Mouse (Mus musculus) hindbrain, embryonic 15.5 days (tissue): ENCODE measurements around the gene H2-Q6. TPM values are rescaled to one million over a fixed set of nuclear protein-coding genes. Genes with fewer than 3 reads are reported as not detected.
"Not testable (repeated sequence)": the region's sequence is repeated elsewhere in the genome, so short reads cannot be mapped to it uniquely, and the experiment has no call there.

Experiments used
- ATAC-seq: fragments of 200-750 bp; cut with Nextera tagmentation; 2 replicates; pipeline ENCODE4 v1.8.0; 2017; ENCODE audit warnings: low read depth, moderate number of reproducible peaks, moderate TSS enrichment; ENCODE audit not compliant: low FRiP score
- H3K27ac ChIP-seq: fragments of 300-500 bp; sonication (generic); replicated peaks from 2 replicates; pipeline ENCODE4 v1.5.1; 2015; ENCODE audit warnings: mild to moderate bottlenecking, inconsistent platforms
- H3K27me3 ChIP-seq: fragments of 300-500 bp; sonication (generic); 2 replicates; pipeline ENCODE4 v1.6.1; 2015; ENCODE audit warnings: control low read depth, inconsistent platforms
- H3K36me3 ChIP-seq: fragments of 300-500 bp; sonication (generic); 2 replicates; pipeline ENCODE4 v1.6.1; 2015; ENCODE audit warnings: control low read depth, inconsistent platforms
- H3K4me1 ChIP-seq: fragments of 300-500 bp; sonication (generic); replicated peaks from 2 replicates; pipeline ENCODE4 v1.6.1; 2015; ENCODE audit warnings: control low read depth, inconsistent platforms
- H3K4me2 ChIP-seq: fragments of 300-500 bp; sonication (generic); 2 replicates; pipeline ENCODE4 v1.6.1; 2015; ENCODE audit warnings: moderate library complexity, mild to moderate bottlenecking, inconsistent platforms
- H3K4me3 ChIP-seq: fragments of 300-500 bp; sonication (generic); 2 replicates; pipeline ENCODE4 v1.5.1; 2015; ENCODE audit warnings: mild to moderate bottlenecking, inconsistent platforms
- H3K9ac ChIP-seq: fragments of 300-500 bp; sonication (generic); 2 replicates; pipeline ENCODE4 v1.6.1; 2015; ENCODE audit warnings: inconsistent platforms
- H3K9me3 ChIP-seq: fragments of 300-500 bp; sonication (generic); 2 replicates; pipeline ENCODE4 v1.6.1; 2016; ENCODE audit warnings: control low read depth, inconsistent platforms
- WGBS: fragments of 180-500 bp; shearing (Covaris S2); methylation state at CpG from one replicate; pipeline ENCODE4 v1.1.7; 2015; 5-methylcytosine and 5-hydroxymethylcytosine counted together
- polyA plus RNA-seq: library from polyadenylated mRNA; unstranded; fragments of >200 nt; fragmentation: Nextera tagmentation; extraction: Ambion mirVana; gene quantifications from 2 replicates; pipeline ENCODE4 v1.2.1, GENCODE M21; 2015

H2-Q6 gene
- polyA plus RNA-seq: 0.60 and 1.5 TPM in 2 replicates

- Histone ChIP-seq H3K9ac (0 out of 2 replicates have a peak within 1 kb of the TSS, but pooled peaks have one; percentile 0), H3K4me3 (peak within 1 kb of the TSS; percentile 40), H3K27me3 (peaks cover 26% of the 10 kb centered on the region), H3K4me2 (peak within 1 kb of the TSS; percentile 72)
- not testable (repeated sequence) for H3K27ac ChIP-seq, H3K9me3 ChIP-seq, H3K36me3 ChIP-seq, H3K4me1 ChIP-seq
- WGBS: 2% methylated on average over 53 of the region's 66 CpGs
- ATAC-seq: peak; percentile 60; the same call in 1 of the 2 replicates
These were observed at the start of gene H2-Q6 for GRCm38 (mm10) chr17:35424624-35425416. TSS of gene H2-Q6 (plus strand) at chr17:35424850.

- Histone ChIP-seq H3K4me3 (peak within 1 kb of the TSS; percentile 44), H3K27me3 (peaks cover 7% of the 10 kb centered on the region; the same call in 1 of the 2 replicates), H3K9me3 (no peaks in the 10 kb centered on the region), H3K36me3 (no peaks in the 10 kb centered on the region), H3K4me1 (peaks cover 10% of the 10 kb centered on the region), H3K27ac (no peak within 1 kb of the TSS), H3K4me2 (peak within 1 kb of the TSS; percentile 76), H3K9ac (peak within 1 kb of the TSS; percentile 38)
- 0% methylated on average over 14 of the region's 16 CpGs for WGBS
- peak; percentile 85 for ATAC-seq
These were observed 45.3 kb upstream of the H2-Q6 start, which contains the start of gene H2-Q4 for GRCm38 (mm10) chr17:35379369-35379728. TSS of gene H2-Q4 (plus strand) at chr17:35379617.

GRCm38 (mm10) chr17:35379729-35380451 is 44.8 kb upstream of the H2-Q6 start:
- no peak overlapping the region for H3K27ac ChIP-seq
- peak overlapping the region; percentile 44 for H3K4me3 ChIP-seq
- peak overlapping the region; percentile 38 for H3K9ac ChIP-seq
- ATAC-seq: peak; percentile 56
- H3K27me3 ChIP-seq: peaks cover 7% of the 10 kb centered on the region; the same call in 1 of the 2 replicates
- peak overlapping the region; percentile 76 for H3K4me2 ChIP-seq
- peaks cover 10% of the 10 kb centered on the region for H3K4me1 ChIP-seq
- 1% methylated on average over 62 of the region's 70 CpGs for WGBS
- H3K9me3 ChIP-seq: no peaks in the 10 kb centered on the region
- H3K36me3 ChIP-seq: no peaks in the 10 kb centered on the region

GRCm38 (mm10) chr17:35389796-35390195 is 34.9 kb upstream of the H2-Q6 start:
- H3K4me1 ChIP-seq, ATAC-seq, H3K4me2 ChIP-seq, H3K4me3 ChIP-seq, H3K27ac ChIP-seq, H3K9me3 ChIP-seq, H3K27me3 ChIP-seq, H3K36me3 ChIP-seq, H3K9ac ChIP-seq: not testable (repeated sequence)
- 5% methylated on average over 7 of the region's 7 CpGs for WGBS

GRCm38 (mm10) chr17:35392671-35393070 is 32.0 kb upstream of the H2-Q6 start:
- ATAC-seq: not testable (repeated sequence)
- WGBS: 78% methylated on average over 2 of the region's 2 CpGs

GRCm38 (mm10) chr17:35393864-35394800 is 30.5 kb upstream of the H2-Q6 start:
- peak; percentile 83 for ATAC-seq
- H3K36me3 ChIP-seq, H3K27ac ChIP-seq, H3K9ac ChIP-seq, H3K27me3 ChIP-seq, H3K4me1 ChIP-seq, H3K9me3 ChIP-seq: not testable (repeated sequence)
- H3K4me2 ChIP-seq: peak overlapping the region; percentile 51
- under 1% methylated on average over 52 of the region's 75 CpGs for WGBS
- H3K4me3 ChIP-seq: peak overlapping the region; percentile 29

More at GRCm38 (mm10) chr17:35392671-35393070, 32.0 kb upstream of the H2-Q6 start:
- H3K27me3 ChIP-seq, H3K27ac ChIP-seq, H3K9ac ChIP-seq, H3K36me3 ChIP-seq, H3K4me1 ChIP-seq, H3K4me3 ChIP-seq, H3K9me3 ChIP-seq, H3K4me2 ChIP-seq: not testable (repeated sequence)

GRCm38 (mm10) chr17:35396956-35397355 is 27.7 kb upstream of the H2-Q6 start:
- H3K27ac ChIP-seq: not testable (repeated sequence)

GRCm38 (mm10) chr17:35413057-35413456 is 11.6 kb upstream of the H2-Q6 start:
- not testable (repeated sequence) for H3K27ac ChIP-seq, H3K4me1 ChIP-seq, H3K9ac ChIP-seq, H3K4me3 ChIP-seq, ATAC-seq, H3K36me3 ChIP-seq, H3K4me2 ChIP-seq, H3K9me3 ChIP-seq, H3K27me3 ChIP-seq
- WGBS: no CpG with 5 or more reads among the region's 1 CpGs

More at GRCm38 (mm10) chr17:35396956-35397355, 27.7 kb upstream of the H2-Q6 start:
- not testable (repeated sequence) for H3K27me3 ChIP-seq, H3K36me3 ChIP-seq, H3K4me1 ChIP-seq, H3K4me2 ChIP-seq, H3K9me3 ChIP-seq, H3K4me3 ChIP-seq, ATAC-seq, H3K9ac ChIP-seq
- 90% methylated on average over 2 of the region's 2 CpGs for WGBS

- not testable (repeated sequence) for H3K4me1 ChIP-seq, H3K9ac ChIP-seq, H3K9me3 ChIP-seq, H3K4me3 ChIP-seq, H3K27me3 ChIP-seq, H3K36me3 ChIP-seq, H3K27ac ChIP-seq, H3K4me2 ChIP-seq
- WGBS: 70% methylated on average over 3 of the region's 10 CpGs
- ATAC-seq: peak; percentile 79
These were observed 9.1 kb upstream of the H2-Q6 start for GRCm38 (mm10) chr17:35415273-35416129.

GRCm38 (mm10) chr17:35418772-35419171 is 5.9 kb upstream of the H2-Q6 start:
- no peak overlapping the region for H3K9ac ChIP-seq
- ATAC-seq: no peak
- no peak overlapping the region for H3K4me3 ChIP-seq
- H3K4me2 ChIP-seq: no peak overlapping the region
- no peaks in the 10 kb centered on the region for H3K4me1 ChIP-seq
- no peaks in the 10 kb centered on the region for H3K9me3 ChIP-seq
- 72% methylated on average over 7 of the region's 7 CpGs for WGBS
- no peak overlapping the region for H3K27ac ChIP-seq
- H3K27me3 ChIP-seq: peaks cover 10% of the 10 kb centered on the region
- H3K36me3 ChIP-seq: no peaks in the 10 kb centered on the region

GRCm38 (mm10) chr17:35419564-35419963 is 5.1 kb upstream of the H2-Q6 start:
- not testable (repeated sequence) for H3K36me3 ChIP-seq, H3K4me2 ChIP-seq, H3K27ac ChIP-seq, ATAC-seq, H3K9ac ChIP-seq, H3K9me3 ChIP-seq, H3K4me3 ChIP-seq, H3K4me1 ChIP-seq
- WGBS: 82% methylated on average over 4 of the region's 4 CpGs
- peaks cover 13% of the 10 kb centered on the region for H3K27me3 ChIP-seq
